Mouse (Mus musculus) myocyte (in vitro differentiated cells): Measurements from ENCODE around the gene Zfp449. TPM values are rescaled to one million over a fixed set of nuclear protein-coding genes. Genes with fewer than 3 reads are reported as not detected.
A peak's percentile ranks its signal among the peaks of the same experiment; 100 is the strongest.
"Not testable (repeated sequence)": the region's sequence is repeated elsewhere in the genome, so short reads cannot be mapped to it uniquely, and the experiment has no call there.

ENCODE experiments used
- H3K27me3 ChIP-seq: one replicate; pipeline ENCODE4 v1.6.1; 2011; ENCODE audit not compliant: control insufficient read depth, insufficient read depth, insufficient read length
- H3K36me3 ChIP-seq: one replicate; pipeline ENCODE4 v1.6.1; 2011; ENCODE audit not compliant: control insufficient read depth, insufficient read depth
- H3K4me2 ChIP-seq: one replicate; pipeline ENCODE4 v1.6.1; 2011; ENCODE audit warnings: low read depth, control low read depth
- H3K4me3 ChIP-seq: one replicate; pipeline ENCODE4 v1.5.1; 2011; ENCODE audit warnings: mild to moderate bottlenecking, control low read depth, moderate library complexity
- H3K79me2 ChIP-seq: one replicate; pipeline ENCODE4 v1.6.1; 2011; ENCODE audit not compliant: control insufficient read depth, insufficient read depth
- H3ac ChIP-seq: one replicate; pipeline ENCODE4 v1.6.1; 2011; ENCODE audit not compliant: control insufficient read depth, insufficient read length
- CEBPB ChIP-seq: IDR thresholded peaks from 2 replicates; pipeline ENCODE4 v1.6.1; 2011; ENCODE audit warnings: mild to moderate bottlenecking, moderate library complexity; ENCODE audit not compliant: poor library complexity, insufficient read depth, severe bottlenecking
- E2F4 ChIP-seq: IDR thresholded peaks from one replicate; pipeline ENCODE4 v1.6.1; 2011; ENCODE audit warnings: mild to moderate bottlenecking, control low read depth, moderate library complexity; ENCODE audit not compliant: insufficient read depth
- MAX ChIP-seq: IDR thresholded peaks from one replicate; pipeline ENCODE4 v1.6.1; 2011; ENCODE audit warnings: low read depth, mild to moderate bottlenecking, control low read depth
- MYOD1 ChIP-seq, 3 experiments: IDR thresholded peaks; one replicate each; pipeline ENCODE4 v1.6.1; 2011; ENCODE audit warnings: control low read depth in 2 of 3, low read depth in 2 of 3, mild to moderate bottlenecking in 2 of 3, moderate library complexity in 1 of 3; ENCODE audit not compliant: insufficient read length in 2 of 3, control insufficient read depth in 1 of 3
- MYOG ChIP-seq, 3 experiments: IDR thresholded peaks; one replicate each; pipeline ENCODE4 v1.6.1; 2011; ENCODE audit warnings: control low read depth in 2 of 3, low read depth in 2 of 3, mild to moderate bottlenecking in 2 of 3; ENCODE audit not compliant: insufficient read length in 2 of 3, control insufficient read depth in 1 of 3, insufficient read depth in 1 of 3
- POLR2A ChIP-seq: IDR thresholded peaks from one replicate; pipeline ENCODE4 v1.6.1; 2011; ENCODE audit warnings: low read depth, mild to moderate bottlenecking, control low read depth, moderate library complexity; ENCODE audit not compliant: insufficient read length
- POLR2AphosphoS2 ChIP-seq: IDR thresholded peaks from one replicate; pipeline ENCODE4 v1.6.1; 2011; ENCODE audit warnings: low read depth, control low read depth; ENCODE audit not compliant: insufficient read length
- REST ChIP-seq: IDR thresholded peaks from one replicate; pipeline ENCODE4 v1.6.1; 2011; ENCODE audit warnings: mild to moderate bottlenecking, control low read depth, moderate library complexity; ENCODE audit not compliant: insufficient read depth, insufficient read length
- SRF ChIP-seq: IDR thresholded peaks from one replicate; pipeline ENCODE4 v1.6.1; 2011; ENCODE audit warnings: low read depth; ENCODE audit not compliant: control insufficient read depth, insufficient read length
- TCF12 ChIP-seq: IDR thresholded peaks from one replicate; pipeline ENCODE4 v1.6.1; 2011; ENCODE audit warnings: mild to moderate bottlenecking, control low read depth; ENCODE audit not compliant: poor library complexity, insufficient read depth, severe bottlenecking
- TCF3 ChIP-seq: IDR thresholded peaks from one replicate; pipeline ENCODE4 v1.6.1; 2011; ENCODE audit warnings: low read depth, control low read depth; ENCODE audit not compliant: insufficient read length
- USF1 ChIP-seq: IDR thresholded peaks from one replicate; pipeline ENCODE4 v1.6.1; 2011; ENCODE audit warnings: low read depth, mild to moderate bottlenecking, control low read depth, moderate library complexity
- polyA plus RNA-seq: library from polyadenylated mRNA; unstranded; fragments of >200 nt; fragmentation: generic; extraction: Trizol; gene quantifications from one replicate; pipeline ENCODE4 v1.2.1, GENCODE M21; 2012; ENCODE audit warnings: missing spikeins

Zfp449 gene
- polyA plus RNA-seq, 1 experiment: 0.55 TPM

DNA sequence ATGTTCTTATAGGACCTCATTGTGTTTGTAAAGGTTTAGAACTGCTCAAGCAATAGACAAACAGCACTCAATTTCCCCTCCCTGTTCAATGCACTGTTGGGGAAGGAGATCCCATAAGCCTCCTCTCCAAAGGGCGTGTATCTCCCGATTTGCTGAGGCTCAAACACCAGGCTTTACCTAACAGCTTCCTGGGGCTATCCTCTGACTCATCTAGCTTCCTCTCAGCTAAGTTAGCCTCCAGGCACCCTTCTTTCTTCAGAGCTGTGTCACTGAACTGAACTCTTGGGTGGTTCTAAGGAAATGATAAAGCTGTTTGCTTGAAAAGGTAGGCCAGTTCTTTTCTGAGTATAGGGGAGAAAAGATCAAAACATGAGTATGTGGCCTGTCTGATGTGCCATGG lies 23.5 kb upstream of the Zfp449 start:
- H3K4me2 ChIP-seq: no peak overlapping the region
- H3ac ChIP-seq: no peak overlapping the region
- TF ChIP-seq TCF3 (no peak), SRF (no peak), POLR2A (no peak), MAX (no peak), MYOG (IDR thresholded peaks at IDR 0.05; ENCODE audit: control insufficient read depth in 1 of 3, insufficient read depth in 1 of 3, insufficient read length in 2 of 3, low read depth in 2 of 3) (no peak)
- no peaks in the 10 kb centered on the region for H3K27me3 ChIP-seq
- no peak overlapping the region for H3K4me3 ChIP-seq
- H3K79me2 ChIP-seq: no peaks in the 10 kb centered on the region
- H3K36me3 ChIP-seq: no peaks in the 10 kb centered on the region

GRCm38 (mm10) chrX:56332046-56332445 lies 14.2 kb upstream of the Zfp449 start:
- Histone ChIP-seq H3K4me3 (no peak overlapping the region), H3K4me2 (no peak overlapping the region)

GRCm38 (mm10) chrX:56340305-56340704 lies 5.9 kb upstream of the Zfp449 start:
- H3K4me2 ChIP-seq: no peak overlapping the region
- no peak overlapping the region for H3ac ChIP-seq
- no peaks in the 10 kb centered on the region for H3K36me3 ChIP-seq
- H3K79me2 ChIP-seq: no peaks in the 10 kb centered on the region
- TF ChIP-seq MYOG (IDR thresholded peaks at IDR 0.05; ENCODE audit: control insufficient read depth in 1 of 3, insufficient read depth in 1 of 3, insufficient read length in 2 of 3, low read depth in 2 of 3) (no peak), CEBPB (no peak), SRF (no peak), MAX (no peak), E2F4 (no peak), POLR2A (no peak), TCF12 (no peak), USF1 (no peak), POLR2AphosphoS2 (no peak), MYOD1 (IDR thresholded peaks at IDR 0.05; ENCODE audit: control insufficient read depth in 1 of 3, insufficient read length in 2 of 3, low read depth in 2 of 3) (no peak), TCF3 (no peak), REST (no peak)
- H3K27me3 ChIP-seq: no peaks in the 10 kb centered on the region
- no peak overlapping the region for H3K4me3 ChIP-seq

More at GRCm38 (mm10) chrX:56332046-56332445, 14.2 kb upstream of the Zfp449 start:
- Histone ChIP-seq H3K79me2 (no peaks in the 10 kb centered on the region), H3K27me3 (no peaks in the 10 kb centered on the region), H3ac (no peak overlapping the region), H3K36me3 (no peaks in the 10 kb centered on the region)
- TF ChIP-seq SRF: no peak
- TF ChIP-seq CEBPB: no peak
- TF ChIP-seq TCF12: no peak
- TF ChIP-seq USF1: no peak
- no peak for TF ChIP-seq MAX
- no peak for TF ChIP-seq MYOG (IDR thresholded peaks at IDR 0.05; ENCODE audit: control insufficient read depth in 1 of 3, insufficient read depth in 1 of 3, insufficient read length in 2 of 3, low read depth in 2 of 3)
- no peak for TF ChIP-seq POLR2A
- no peak for TF ChIP-seq TCF3
- TF ChIP-seq E2F4: no peak
- no peak for TF ChIP-seq MYOD1 (IDR thresholded peaks at IDR 0.05; ENCODE audit: control insufficient read depth in 1 of 3, insufficient read length in 2 of 3, low read depth in 2 of 3)
- TF ChIP-seq POLR2AphosphoS2: no peak
- no peak for TF ChIP-seq REST

DNA sequence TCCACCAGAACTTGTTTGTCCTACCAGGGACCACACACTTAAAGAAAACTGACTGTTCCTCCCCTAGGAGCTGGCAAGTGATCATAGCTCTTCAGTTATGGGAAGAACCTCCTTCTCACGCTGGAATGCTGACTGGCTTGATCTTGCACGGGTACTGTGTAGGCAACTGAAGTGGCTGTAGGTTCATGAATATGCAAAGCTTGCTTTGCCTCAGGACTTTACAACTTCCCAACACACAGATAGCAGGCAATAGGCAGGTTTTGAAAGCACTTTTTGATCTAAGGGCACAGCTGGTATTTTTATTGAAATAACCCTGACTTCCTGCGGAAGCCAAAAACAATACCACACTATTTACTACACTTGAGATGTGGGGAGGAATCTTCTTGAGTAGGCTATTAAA lies 3.3 kb upstream of the Zfp449 start:
- Histone ChIP-seq H3K36me3 (no peaks in the 10 kb centered on the region), H3ac (no peak overlapping the region), H3K4me2 (no peak overlapping the region), H3K4me3 (no peak overlapping the region), H3K79me2 (no peaks in the 10 kb centered on the region), H3K27me3 (no peaks in the 10 kb centered on the region)
- no peak for TF ChIP-seq TCF12
- no peak for TF ChIP-seq POLR2A
- TF ChIP-seq POLR2AphosphoS2: no peak
- no peak for TF ChIP-seq MAX
- no peak for TF ChIP-seq USF1
- no peak for TF ChIP-seq MYOG (IDR thresholded peaks at IDR 0.05; ENCODE audit: control insufficient read depth in 1 of 3, insufficient read depth in 1 of 3, insufficient read length in 2 of 3, low read depth in 2 of 3)
- TF ChIP-seq CEBPB: no peak
- TF ChIP-seq REST: no peak
- no peak for TF ChIP-seq E2F4
- TF ChIP-seq TCF3: no peak
- no peak for TF ChIP-seq SRF
- TF ChIP-seq MYOD1 (IDR thresholded peaks at IDR 0.05; ENCODE audit: control insufficient read depth in 1 of 3, insufficient read length in 2 of 3, low read depth in 2 of 3): no peak

DNA sequence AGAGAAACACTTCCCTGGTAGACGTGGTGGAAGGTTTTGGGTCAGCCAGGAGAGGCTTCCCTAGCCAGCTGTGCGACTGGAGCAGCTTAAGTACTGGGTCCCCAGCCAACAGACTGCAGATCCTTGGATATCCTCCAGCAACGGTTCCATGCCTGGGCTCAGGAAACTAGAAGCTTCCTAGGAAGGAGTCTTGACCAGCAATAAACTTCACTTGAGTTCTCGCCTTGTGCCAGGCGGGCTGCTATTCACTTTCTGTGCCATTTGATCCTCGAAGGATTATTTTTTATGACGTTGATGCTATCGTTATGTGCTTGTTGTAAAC lies 693 bp downstream of the Zfp449 start:
- Histone ChIP-seq H3K4me3 (peak overlapping the region; percentile 37), H3K27me3 (no peaks in the 10 kb centered on the region), H3ac (no peak overlapping the region), H3K4me2 (peak overlapping the region; percentile 68), H3K79me2 (no peaks in the 10 kb centered on the region), H3K36me3 (no peaks in the 10 kb centered on the region)
- TF ChIP-seq SRF (no peak), REST (no peak), MYOG (IDR thresholded peaks at IDR 0.05; ENCODE audit: control insufficient read depth in 1 of 3, insufficient read depth in 1 of 3, insufficient read length in 2 of 3, low read depth in 2 of 3) (no peak), CEBPB (no peak), MAX (no peak), MYOD1 (IDR thresholded peaks at IDR 0.05; ENCODE audit: control insufficient read depth in 1 of 3, insufficient read length in 2 of 3, low read depth in 2 of 3) (no peak), POLR2A (no peak), TCF12 (no peak), POLR2AphosphoS2 (no peak), USF1 (no peak), TCF3 (no peak), E2F4 (no peak)

- H3K4me3 ChIP-seq, H3ac ChIP-seq, H3K79me2 ChIP-seq, H3K36me3 ChIP-seq, H3K4me2 ChIP-seq, H3K27me3 ChIP-seq: not testable (repeated sequence)
Observed at GRCm38 (mm10) chrX:56374431-56375128, 28.4 kb downstream of the Zfp449 start, which contains the start of gene Smim10l2a. Gene Smim10l2a (plus strand): TSS chrX:56374586.
